Mouse (Mus musculus) retina, postnatal 1 day (tissue): Measurements from ENCODE around the gene Glmn.

Source experiments
- DNase-seq: peaks from one replicate; pipeline ENCODE4 v3.0.0-alpha.2; 2012

The Glmn gene

GRCm38 (mm10) chr5:107515453-107515852, 82.2 kb downstream of the Glmn start:
- no peak for DNase-seq

GRCm38 (mm10) chr5:107513583-107513982, 84.1 kb downstream of the Glmn start:
- DNase-seq, result peak; percentile 62

- DNase-seq, result no peak
These were observed 86.4 kb downstream of the Glmn start for GRCm38 (mm10) chr5:107511326-107511725.

- no peak for DNase-seq
These were observed 87.2 kb downstream of the Glmn start for GRCm38 (mm10) chr5:107510503-107510902.

GRCm38 (mm10) chr5:107507321-107507720, 90.4 kb downstream of the Glmn start, which contains the start of gene Gm42669:
Gene Gm42669 (plus strand): TSS chr5:107507621.
- DNase-seq, result no peak

GRCm38 (mm10) chr5:107500741-107501140, 96.9 kb downstream of the Glmn start:
- DNase-seq, result no peak

- no peak for DNase-seq
These were observed 97.7 kb downstream of the Glmn start for GRCm38 (mm10) chr5:107499891-107500535.
